Mouse (Mus musculus) CH12.LX (cell line): Measurements from ENCODE around the gene Frmd8.

Experiments used
- CHD1 ChIP-seq: IDR thresholded peaks from 2 replicates; pipeline ENCODE4 v1.6.1; 2012; ENCODE audit warnings: low read depth, low read length, improper control_type of control experiment, inconsistent platforms
- CTCF ChIP-seq, 2 experiments: IDR thresholded peaks in 1 of 2; conservative IDR thresholded peaks in 1 of 2; 2 replicates each; pipeline ENCODE4 v1.5.1; 2011 to 2012; ENCODE audit warnings: low read depth in 2 of 2, low read length in 2 of 2, improper control_type of control experiment in 1 of 2, inconsistent platforms in 1 of 2, mild to moderate bottlenecking in 1 of 2, moderate library complexity in 1 of 2
- ELF1 ChIP-seq: IDR thresholded peaks from 2 replicates; pipeline ENCODE4 v1.6.1; 2014; ENCODE audit warnings: low read depth, mild to moderate bottlenecking, inconsistent platforms, low read length, improper control_type of control experiment
- KAT2A ChIP-seq: IDR thresholded peaks from 2 replicates; pipeline ENCODE4 v1.6.1; 2012; ENCODE audit warnings: low read length, improper control_type of control experiment, inconsistent platforms; ENCODE audit not compliant: insufficient replicate concordance
- MYC ChIP-seq: IDR thresholded peaks from 2 replicates; pipeline ENCODE4 v1.6.1; 2011; ENCODE audit warnings: low read depth, mild to moderate bottlenecking, improper control_type of control experiment, low read length
- POLR2A ChIP-seq: IDR thresholded peaks from 2 replicates; pipeline ENCODE4 v1.6.1; 2011; ENCODE audit warnings: low read depth, mild to moderate bottlenecking, improper control_type of control experiment, low read length
- POLR2AphosphoS2 ChIP-seq: IDR thresholded peaks from 2 replicates; pipeline ENCODE4 v1.6.1; 2011; ENCODE audit warnings: low read depth, low read length, improper control_type of control experiment
- SIN3A ChIP-seq: IDR thresholded peaks from 2 replicates; pipeline ENCODE4 v1.6.1; 2012; ENCODE audit warnings: low read length, improper control_type of control experiment, inconsistent platforms
- TCF12 ChIP-seq: IDR thresholded peaks from 2 replicates; pipeline ENCODE4 v1.6.1; 2014; ENCODE audit warnings: low read depth, mild to moderate bottlenecking, inconsistent platforms, low read length, improper control_type of control experiment
- UBTF ChIP-seq: IDR thresholded peaks from 2 replicates; pipeline ENCODE4 v1.6.1; 2012; ENCODE audit warnings: low read depth, mild to moderate bottlenecking, inconsistent platforms, low read length, improper control_type of control experiment, moderate library complexity
- USF1 ChIP-seq: IDR thresholded peaks from 2 replicates; pipeline ENCODE4 v1.6.1; 2014; ENCODE audit warnings: low read depth, mild to moderate bottlenecking, inconsistent platforms, low read length, improper control_type of control experiment
- USF2 ChIP-seq: conservative IDR thresholded peaks from 2 replicates; pipeline ENCODE4 v1.6.1; 2011; ENCODE audit warnings: low read depth, low read length, improper control_type of control experiment
- ZC3H11A ChIP-seq: IDR thresholded peaks from 2 replicates; pipeline ENCODE4 v1.6.1; 2012; ENCODE audit warnings: low read depth, mild to moderate bottlenecking, inconsistent platforms, low read length, improper control_type of control experiment
- ZNF384 ChIP-seq: IDR thresholded peaks from 2 replicates; pipeline ENCODE4 v1.6.1; 2012; ENCODE audit warnings: low read depth, low read length, improper control_type of control experiment, inconsistent platforms

- TF ChIP-seq POLR2AphosphoS2: no peak
- TF ChIP-seq POLR2A: no peak
- no peak for TF ChIP-seq SIN3A
- no peak for TF ChIP-seq MYC
- TF ChIP-seq ZNF384: no peak
- no peak for TF ChIP-seq CTCF (conservative IDR thresholded peaks at IDR 0.05 in 1 of 2, IDR thresholded peaks at IDR 0.05 in 1 of 2; ENCODE audit: low read depth in 2 of 2, low read length in 2 of 2)
- no peak for TF ChIP-seq ELF1
- no peak for TF ChIP-seq UBTF
- no peak for TF ChIP-seq CHD1
- TF ChIP-seq USF1: no peak
- TF ChIP-seq USF2: no peak
- TF ChIP-seq TCF12: no peak
- TF ChIP-seq KAT2A: no peak
- no peak for TF ChIP-seq ZC3H11A
Measured at GRCm38 (mm10) chr19:5883935-5884334, 8.9 kb upstream of the Frmd8 start.
